Mouse (Mus musculus): ENCODE measurements around the gene Cyp2j9. TPM values are rescaled to one million over a fixed set of nuclear protein-coding genes. Genes with fewer than 3 reads are reported as not detected.
"Not testable (repeated sequence)": the region's sequence is repeated elsewhere in the genome, so short reads cannot be mapped to it uniquely, and the experiment has no call there.

Cyp2j9 gene
- polyA plus RNA-seq (2015; fragmentation: Nextera tagmentation; extraction: Ambion mirVana) = 6.4 and 6.9 TPM in 2 replicates

DNA sequence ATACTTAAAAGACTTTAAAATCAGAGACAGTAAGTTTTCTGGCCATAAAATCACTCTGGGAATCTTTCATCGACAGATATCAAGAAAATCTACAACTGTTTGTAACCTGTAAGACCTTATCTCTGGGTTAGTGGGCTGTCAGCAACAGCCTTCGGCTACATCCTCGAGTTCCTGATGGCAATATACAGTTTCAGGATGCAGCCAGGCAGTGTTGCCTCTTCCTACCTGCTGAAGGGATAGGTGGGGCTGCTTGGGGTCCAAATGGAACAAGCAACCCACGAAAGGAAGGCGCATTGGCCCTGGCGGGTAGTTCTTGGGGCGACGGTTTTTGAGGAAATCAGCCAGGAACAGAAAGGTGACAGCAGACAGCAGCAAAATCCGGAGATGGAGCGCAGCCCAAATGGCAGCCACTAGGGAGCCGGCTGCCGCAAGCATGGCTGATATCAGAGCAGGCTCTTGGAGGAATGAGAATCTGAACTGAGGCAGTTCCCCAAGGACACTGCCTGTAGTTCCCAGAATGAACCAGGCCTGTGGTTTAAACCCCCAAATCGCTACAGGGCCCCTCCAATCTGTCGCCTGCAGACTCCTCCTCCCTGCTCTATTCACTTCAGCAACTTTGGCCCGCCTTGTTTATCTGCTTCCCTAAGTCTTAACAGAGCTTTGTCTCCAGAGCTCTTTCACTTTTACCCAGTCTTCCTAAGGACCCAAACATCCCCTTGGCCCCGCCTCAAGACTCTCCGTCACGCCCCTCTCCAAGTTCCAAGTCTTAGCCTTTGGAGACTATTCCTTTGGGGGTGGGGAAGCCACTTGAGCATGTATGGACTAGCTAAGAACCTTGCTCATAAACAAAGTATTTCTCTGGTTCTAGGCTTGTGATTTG is at the start of gene Cyp2j9:
Cyp2j9 (minus strand) TSS at position 668 of the 880 bp plus-strand sequence.
- Histone ChIP-seq H3K4me3 (replicated peaks; ENCODE audit: low read length) (peak within 1 kb of the TSS; percentile 54), H3K4me1 (ENCODE audit: control insufficient read depth, insufficient read depth, low read length) (peaks cover 6% of the 10 kb centered on the region; the same call in 1 of the 2 replicates), H3K9ac (ENCODE audit: low read length) (peak within 1 kb of the TSS; percentile 71), H3K9me3 (replicated peaks; ENCODE audit: control insufficient read depth, low read length) (no peaks in the 10 kb centered on the region), H3K27ac (ENCODE audit: low read length) (peak within 1 kb of the TSS; percentile 94), H3K4me2 (ENCODE audit: low read depth, low read length) (peak within 1 kb of the TSS; percentile 90), H3K36me3 (ENCODE audit: control insufficient read depth, insufficient read depth, low read length) (no peaks in the 10 kb centered on the region), H3K27me3 (ENCODE audit: control insufficient read depth, insufficient read depth, low read length) (no peaks in the 10 kb centered on the region)
- ATAC-seq (ENCODE audit: insufficient read depth, low FRiP score) = peak; percentile 93
- 9% methylated on average over 18 of the region's 18 CpGs for WGBS

DNA sequence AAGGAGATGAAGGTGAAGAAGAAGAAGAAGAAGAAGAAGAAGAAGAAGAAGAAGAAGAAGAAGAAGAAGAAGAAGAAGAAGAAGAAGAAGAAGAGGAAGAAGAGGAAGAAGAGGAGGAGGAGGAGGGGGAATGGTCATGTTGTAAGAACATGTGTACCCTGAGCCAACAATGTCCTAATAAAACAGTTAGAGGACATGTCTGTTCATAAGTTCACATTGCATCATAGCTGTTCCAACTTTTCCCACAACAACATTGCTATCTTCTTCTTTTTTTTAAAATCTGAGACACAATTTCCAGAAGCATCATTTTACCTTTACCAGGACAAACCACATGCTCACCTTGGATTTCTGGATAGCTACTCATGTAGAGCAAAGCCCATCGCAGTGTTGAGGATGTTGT is 44.1 kb upstream of the Cyp2j9 start:
- no peaks in the 10 kb centered on the region for H3K4me1 ChIP-seq (ENCODE audit: control insufficient read depth, insufficient read depth, low read length)
- 77% methylated on average over 1 of the region's 1 CpGs for WGBS
- no peak for ATAC-seq (ENCODE audit: insufficient read depth, low FRiP score)
- H3K4me3 ChIP-seq (replicated peaks; ENCODE audit: low read length) = no peak overlapping the region
- H3K9me3 ChIP-seq (replicated peaks; ENCODE audit: control insufficient read depth, low read length) = no peaks in the 10 kb centered on the region
- no peak overlapping the region for H3K27ac ChIP-seq (ENCODE audit: low read length)
- H3K27me3 ChIP-seq (ENCODE audit: control insufficient read depth, insufficient read depth, low read length) = no peaks in the 10 kb centered on the region
- H3K36me3 ChIP-seq (ENCODE audit: control insufficient read depth, insufficient read depth, low read length) = no peaks in the 10 kb centered on the region
- no peak overlapping the region for H3K9ac ChIP-seq (ENCODE audit: low read length)
- H3K4me2 ChIP-seq (ENCODE audit: low read depth, low read length) = no peak overlapping the region

DNA sequence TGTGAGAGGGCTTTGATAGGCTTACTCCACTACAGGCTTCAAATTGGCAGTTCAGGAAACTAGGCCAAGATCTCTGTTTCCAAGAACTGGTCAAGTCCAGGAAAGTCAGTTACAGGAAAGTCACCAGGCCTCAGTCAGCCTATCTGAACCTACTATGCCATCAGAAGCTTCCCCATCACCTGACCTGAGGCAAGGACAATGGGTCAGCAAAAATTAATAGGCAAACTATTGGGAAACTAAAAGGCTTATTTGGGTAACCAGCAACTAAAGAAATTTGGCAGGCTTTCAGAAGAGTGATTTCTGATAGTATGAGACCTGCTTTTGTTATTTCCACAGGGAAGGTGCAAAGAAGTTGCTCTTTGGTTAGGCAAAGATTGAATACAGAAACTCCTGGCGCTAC is 31.1 kb upstream of the Cyp2j9 start:
- no peak overlapping the region for H3K9ac ChIP-seq (ENCODE audit: low read length)
- H3K4me2 ChIP-seq (ENCODE audit: low read depth, low read length) = no peak overlapping the region
- H3K27me3 ChIP-seq (ENCODE audit: control insufficient read depth, insufficient read depth, low read length) = no peaks in the 10 kb centered on the region
- WGBS = 74% methylated on average over 1 of the region's 1 CpGs
- H3K4me3 ChIP-seq (replicated peaks; ENCODE audit: low read length) = no peak overlapping the region
- no peaks in the 10 kb centered on the region for H3K36me3 ChIP-seq (ENCODE audit: control insufficient read depth, insufficient read depth, low read length)
- H3K27ac ChIP-seq (ENCODE audit: low read length) = no peak overlapping the region
- H3K4me1 ChIP-seq (ENCODE audit: control insufficient read depth, insufficient read depth, low read length) = no peaks in the 10 kb centered on the region
- no peaks in the 10 kb centered on the region for H3K9me3 ChIP-seq (replicated peaks; ENCODE audit: control insufficient read depth, low read length)
- ATAC-seq (ENCODE audit: insufficient read depth, low FRiP score) = no peak

DNA sequence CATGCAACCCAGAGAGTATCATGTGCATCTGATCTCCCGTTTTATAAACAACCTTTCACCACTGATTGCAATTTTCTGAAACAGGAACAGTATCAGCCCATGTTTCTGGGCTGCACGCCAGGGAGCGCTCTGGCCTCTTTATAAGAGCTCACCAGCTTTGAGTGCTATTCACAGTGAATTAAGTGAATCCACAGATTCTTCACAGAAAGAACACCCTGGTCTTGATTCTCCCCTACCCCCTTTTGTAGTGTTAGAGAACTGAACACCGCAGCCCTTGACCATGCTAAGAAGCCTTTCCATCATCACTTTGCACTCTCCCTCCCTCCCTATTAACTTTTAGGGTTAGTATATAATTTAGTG is 393 bp upstream of the Cyp2j9 start:
- Histone ChIP-seq H3K36me3 (ENCODE audit: control insufficient read depth, insufficient read depth, low read length) (no peaks in the 10 kb centered on the region), H3K9me3 (replicated peaks; ENCODE audit: control insufficient read depth, low read length) (no peaks in the 10 kb centered on the region), H3K9ac (ENCODE audit: low read length) (no peak overlapping the region), H3K4me2 (ENCODE audit: low read depth, low read length) (peak overlapping the region; percentile 90), H3K4me1 (ENCODE audit: control insufficient read depth, insufficient read depth, low read length) (peaks cover 6% of the 10 kb centered on the region; the same call in 1 of the 2 replicates), H3K27me3 (ENCODE audit: control insufficient read depth, insufficient read depth, low read length) (no peaks in the 10 kb centered on the region), H3K27ac (ENCODE audit: low read length) (peak overlapping the region; percentile 94), H3K4me3 (replicated peaks; ENCODE audit: low read length) (peak overlapping the region; percentile 54)
- no peak; the same call in 1 of the 2 replicates for ATAC-seq (ENCODE audit: insufficient read depth, low FRiP score)
- WGBS = 24% methylated on average over 4 of the region's 4 CpGs

DNA sequence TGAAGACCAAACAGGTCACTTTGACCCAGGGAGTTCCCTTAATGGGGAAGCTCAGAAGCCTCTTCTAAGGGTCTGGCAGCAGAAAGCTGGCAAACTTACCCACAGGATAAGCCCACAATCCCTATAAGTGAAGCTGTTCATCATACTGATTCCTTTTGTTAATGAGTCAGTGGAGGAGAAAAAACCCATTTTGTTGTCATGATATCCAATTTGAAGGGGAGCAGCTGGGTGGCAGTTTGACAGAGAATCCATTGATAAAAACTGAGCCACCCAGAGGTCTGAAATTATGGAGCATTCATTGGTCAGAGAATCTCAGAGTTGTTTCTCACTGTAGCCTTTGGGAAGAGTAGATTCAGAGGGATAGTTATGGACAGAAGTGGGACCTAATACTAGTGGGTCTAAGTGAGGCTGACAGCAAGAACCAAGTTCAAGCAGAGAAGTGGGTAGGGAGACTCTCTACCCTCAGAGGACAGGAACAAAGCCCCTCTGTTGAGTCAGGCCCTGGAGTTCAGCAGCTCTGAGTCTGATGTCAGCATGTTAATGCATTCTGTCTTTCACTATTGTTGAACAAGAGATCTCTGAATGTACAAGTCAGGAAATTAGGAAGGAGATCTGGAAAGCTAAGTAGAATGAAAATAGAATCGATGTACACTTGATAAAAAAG is 9.8 kb downstream of the Cyp2j9 start:
- H3K4me2 ChIP-seq (ENCODE audit: low read depth, low read length) = no peak overlapping the region
- no peak overlapping the region for H3K27ac ChIP-seq (ENCODE audit: low read length)
- no peaks in the 10 kb centered on the region for H3K9me3 ChIP-seq (replicated peaks; ENCODE audit: control insufficient read depth, low read length)
- H3K36me3 ChIP-seq (ENCODE audit: control insufficient read depth, insufficient read depth, low read length) = no peaks in the 10 kb centered on the region
- H3K9ac ChIP-seq (ENCODE audit: low read length) = no peak overlapping the region
- no peak for ATAC-seq (ENCODE audit: insufficient read depth, low FRiP score)
- no peak overlapping the region for H3K4me3 ChIP-seq (replicated peaks; ENCODE audit: low read length)
- whole genome bisulfite sequencing = 70% methylated on average over 1 of the region's 1 CpGs
- no peaks in the 10 kb centered on the region for H3K4me1 ChIP-seq (ENCODE audit: control insufficient read depth, insufficient read depth, low read length)
- no peaks in the 10 kb centered on the region for H3K27me3 ChIP-seq (ENCODE audit: control insufficient read depth, insufficient read depth, low read length)

DNA sequence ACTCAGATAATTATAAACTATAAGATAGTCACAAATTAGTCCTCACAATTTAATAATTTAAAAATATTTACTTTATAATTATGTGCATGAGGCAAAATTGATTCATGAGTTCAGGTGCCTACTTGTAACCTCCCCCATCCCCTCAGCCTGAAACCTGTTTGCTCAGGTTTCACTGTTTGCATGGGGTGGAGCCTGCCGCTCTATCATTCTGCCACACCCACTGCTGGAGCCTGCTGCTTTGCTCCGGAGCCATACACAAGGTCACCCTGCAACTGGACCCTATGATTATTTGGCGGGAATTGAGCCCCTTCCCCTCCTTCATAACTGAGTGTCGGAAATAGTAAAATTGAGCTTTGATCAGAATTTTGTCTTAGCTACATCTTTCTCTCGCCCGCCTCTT is 11.0 kb downstream of the Cyp2j9 start:
- not testable (repeated sequence) for H3K4me1 ChIP-seq (ENCODE audit: control insufficient read depth, insufficient read depth, low read length); H3K9me3 ChIP-seq (replicated peaks; ENCODE audit: control insufficient read depth, low read length); H3K27ac ChIP-seq (ENCODE audit: low read length); H3K36me3 ChIP-seq (ENCODE audit: control insufficient read depth, insufficient read depth, low read length); H3K27me3 ChIP-seq (ENCODE audit: control insufficient read depth, insufficient read depth, low read length); H3K4me2 ChIP-seq (ENCODE audit: low read depth, low read length); H3K4me3 ChIP-seq (replicated peaks; ENCODE audit: low read length); H3K9ac ChIP-seq (ENCODE audit: low read length)
- peak; percentile 75; the same call in 1 of the 2 replicates for ATAC-seq (ENCODE audit: insufficient read depth, low FRiP score)
- WGBS = 51% methylated on average over 6 of the region's 6 CpGs

DNA sequence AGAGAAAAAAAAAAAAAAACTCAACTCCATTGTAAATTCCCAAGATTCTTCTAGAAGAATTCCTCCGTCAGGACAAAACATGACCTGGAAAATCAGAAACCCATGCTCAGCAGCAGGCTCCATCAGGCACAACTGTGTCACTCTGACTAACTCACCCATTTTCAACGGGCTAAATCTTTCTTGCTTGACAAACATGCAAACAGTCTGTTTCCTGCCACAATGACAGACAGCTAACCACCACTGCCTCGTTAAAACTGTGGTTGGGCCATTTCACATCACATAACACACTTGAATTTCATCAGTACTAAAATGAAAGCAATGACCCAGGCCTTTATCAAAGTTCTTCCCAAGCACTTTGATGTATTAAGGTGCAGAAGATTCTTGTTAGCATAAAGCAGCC is 21.9 kb downstream of the Cyp2j9 start:
- Histone ChIP-seq H3K4me2 (ENCODE audit: low read depth, low read length) (no peak overlapping the region), H3K27me3 (ENCODE audit: control insufficient read depth, insufficient read depth, low read length) (no peaks in the 10 kb centered on the region), H3K4me3 (replicated peaks; ENCODE audit: low read length) (no peak overlapping the region), H3K9ac (ENCODE audit: low read length) (no peak overlapping the region), H3K27ac (ENCODE audit: low read length) (no peak overlapping the region), H3K9me3 (replicated peaks; ENCODE audit: control insufficient read depth, low read length) (no peaks in the 10 kb centered on the region), H3K36me3 (ENCODE audit: control insufficient read depth, insufficient read depth, low read length) (no peaks in the 10 kb centered on the region), H3K4me1 (ENCODE audit: control insufficient read depth, insufficient read depth, low read length) (no peaks in the 10 kb centered on the region)
- 34% methylated on average over 3 of the region's 3 CpGs for WGBS
- no peak for ATAC-seq (ENCODE audit: insufficient read depth, low FRiP score)

DNA sequence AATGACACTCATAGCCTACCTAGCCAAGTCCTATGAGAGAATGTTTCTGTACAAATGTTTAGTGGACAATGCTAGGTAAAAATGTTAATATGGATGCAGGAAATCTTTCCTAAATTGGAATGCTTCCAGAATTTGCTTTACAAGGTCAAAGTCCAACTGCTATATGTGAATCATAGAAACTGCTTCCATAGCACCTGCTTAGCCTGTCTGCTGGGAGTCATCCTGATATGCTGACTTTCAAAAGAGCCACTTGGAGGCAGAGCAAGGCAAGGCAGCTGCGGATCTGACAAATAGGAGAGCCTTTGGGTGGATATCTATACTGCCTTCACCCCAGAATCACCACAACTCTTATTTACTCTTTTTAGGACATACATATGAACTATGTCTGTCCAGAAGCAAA is 23.4 kb downstream of the Cyp2j9 start:
- H3K4me3 ChIP-seq (replicated peaks; ENCODE audit: low read length) = no peak overlapping the region
- H3K9ac ChIP-seq (ENCODE audit: low read length) = no peak overlapping the region
- H3K36me3 ChIP-seq (ENCODE audit: control insufficient read depth, insufficient read depth, low read length) = no peaks in the 10 kb centered on the region
- H3K4me1 ChIP-seq (ENCODE audit: control insufficient read depth, insufficient read depth, low read length) = no peaks in the 10 kb centered on the region
- H3K27me3 ChIP-seq (ENCODE audit: control insufficient read depth, insufficient read depth, low read length) = no peaks in the 10 kb centered on the region
- 60% methylated on average over 1 of the region's 1 CpGs for WGBS
- no peak overlapping the region for H3K4me2 ChIP-seq (ENCODE audit: low read depth, low read length)
- peak; percentile 77 for ATAC-seq (ENCODE audit: insufficient read depth, low FRiP score)
- no peak overlapping the region for H3K27ac ChIP-seq (ENCODE audit: low read length)
- no peaks in the 10 kb centered on the region for H3K9me3 ChIP-seq (replicated peaks; ENCODE audit: control insufficient read depth, low read length)

DNA sequence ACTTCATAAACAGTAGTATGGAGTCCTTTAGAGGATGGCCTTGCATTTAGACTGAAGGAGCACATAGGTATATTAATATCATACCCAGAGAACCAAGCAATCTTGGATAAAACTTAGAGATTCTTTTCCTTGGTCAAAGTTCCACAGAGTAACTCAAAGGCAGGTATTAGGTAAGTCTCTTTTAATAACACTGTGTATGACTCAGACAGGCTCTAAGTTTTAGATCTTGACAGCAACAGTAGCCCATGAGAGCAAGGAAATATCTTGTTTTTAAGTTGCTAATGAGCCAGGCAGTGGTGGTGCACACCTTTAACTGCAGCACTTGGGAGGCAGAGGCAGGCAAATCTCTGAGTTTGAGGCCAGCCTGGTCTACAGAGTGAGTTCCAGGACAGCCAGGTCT is 25.6 kb downstream of the Cyp2j9 start:
- Histone ChIP-seq H3K27ac (ENCODE audit: low read length) (no peak overlapping the region), H3K9ac (ENCODE audit: low read length) (no peak overlapping the region), H3K36me3 (ENCODE audit: control insufficient read depth, insufficient read depth, low read length) (no peaks in the 10 kb centered on the region), H3K4me3 (replicated peaks; ENCODE audit: low read length) (no peak overlapping the region), H3K9me3 (replicated peaks; ENCODE audit: control insufficient read depth, low read length) (no peaks in the 10 kb centered on the region), H3K4me2 (ENCODE audit: low read depth, low read length) (no peak overlapping the region), H3K4me1 (ENCODE audit: control insufficient read depth, insufficient read depth, low read length) (no peaks in the 10 kb centered on the region), H3K27me3 (ENCODE audit: control insufficient read depth, insufficient read depth, low read length) (no peaks in the 10 kb centered on the region)
- ATAC-seq (ENCODE audit: insufficient read depth, low FRiP score) = no peak

All from stomach, embryonic 16.5 days (tissue).